Mouse (Mus musculus) testis, adult 2 months (tissue): ENCODE results near the gene Zmynd10. TPM values are rescaled to one million over a fixed set of nuclear protein-coding genes. Genes with fewer than 3 reads are reported as not detected.
"Not testable (repeated sequence)": the region's sequence is repeated elsewhere in the genome, so short reads cannot be mapped to it uniquely, and the experiment has no call there.

Source experiments
- H3K27ac ChIP-seq: fragments of 200-500 bp; 2 replicates; pipeline ENCODE4 v1.5.1; 2012; ENCODE audit warnings: low read depth, low read length; ENCODE audit not compliant: control insufficient read depth, insufficient read depth
- H3K27me3 ChIP-seq: fragments of 200-500 bp; 2 replicates; pipeline ENCODE4 v1.6.1; 2012; ENCODE audit warnings: mild to moderate bottlenecking, low read length, moderate library complexity; ENCODE audit not compliant: control insufficient read depth, insufficient read depth
- H3K36me3 ChIP-seq: fragments of 200-500 bp; 2 replicates; pipeline ENCODE4 v1.6.1; 2012; ENCODE audit warnings: mild to moderate bottlenecking, low read length; ENCODE audit not compliant: control insufficient read depth, insufficient read depth
- H3K4me1 ChIP-seq: fragments of 200-500 bp; 2 replicates; pipeline ENCODE4 v1.6.1; 2012; ENCODE audit warnings: low read length; ENCODE audit not compliant: control insufficient read depth, insufficient read depth
- H3K4me3 ChIP-seq: fragments of 200-500 bp; 2 replicates; pipeline ENCODE4 v1.5.1; 2012; ENCODE audit warnings: low read depth, mild to moderate bottlenecking, low read length, moderate library complexity, mixed read lengths; ENCODE audit not compliant: control insufficient read depth
- CTCF ChIP-seq: fragments of 200-500 bp; IDR thresholded peaks from 2 replicates; pipeline ENCODE4 v1.5.1; 2012; ENCODE audit warnings: low read depth, mild to moderate bottlenecking, inconsistent platforms, low read length, moderate library complexity; ENCODE audit not compliant: control insufficient read depth, insufficient read depth, insufficient replicate concordance
- POLR2A ChIP-seq: fragments of 200-500 bp; IDR thresholded peaks from 2 replicates; pipeline ENCODE4 v1.6.1; 2012; ENCODE audit warnings: low read depth, mild to moderate bottlenecking, inconsistent platforms, low read length, moderate library complexity; ENCODE audit not compliant: control insufficient read depth
- polyA plus RNA-seq: library from polyadenylated mRNA; depleted of rRNA; stranded (reverse); fragments of >200 nt; gene quantifications from 2 replicates; pipeline ENCODE4 v1.2.3, GENCODE M21; 2012

Gene Zmynd10
- polyA plus RNA-seq, 1 experiment = 245 TPM

- peak overlapping the region; percentile 88 for H3K4me3 ChIP-seq
- no peaks in the 10 kb centered on the region for H3K27me3 ChIP-seq
- TF ChIP-seq POLR2A = no peak
- TF ChIP-seq CTCF = no peak
- H3K36me3 ChIP-seq = no peaks in the 10 kb centered on the region; the same call in 1 of the 2 replicates
- peak overlapping the region; percentile 93 for H3K27ac ChIP-seq
- peaks cover 10% of the 10 kb centered on the region for H3K4me1 ChIP-seq
Measured at GRCm38 (mm10) chr9:107555701-107556100, 8.6 kb downstream of the Zmynd10 start.

GRCm38 (mm10) chr9:107556346-107556745, 9.2 kb downstream of the Zmynd10 start:
- Histone ChIP-seq H3K36me3 (no peaks in the 10 kb centered on the region; the same call in 1 of the 2 replicates), H3K27ac (no peak overlapping the region), H3K4me1 (peaks cover 10% of the 10 kb centered on the region), H3K27me3 (no peaks in the 10 kb centered on the region), H3K4me3 (peak overlapping the region; percentile 57)
- TF ChIP-seq CTCF (no peak), POLR2A (no peak)

- Histone ChIP-seq H3K36me3 (no peaks in the 10 kb centered on the region; the same call in 1 of the 2 replicates), H3K4me1 (peaks cover 16% of the 10 kb centered on the region), H3K4me3 (peak within 1 kb of the TSS; percentile 91), H3K27ac (peak within 1 kb of the TSS; percentile 58), H3K27me3 (no peaks in the 10 kb centered on the region)
- no peak for TF ChIP-seq CTCF
- peak; percentile 79 for TF ChIP-seq POLR2A
Measured at GRCm38 (mm10) chr9:107563029-107563581, 16.0 kb downstream of the Zmynd10 start, which contains the start of gene Tusc2. Gene Tusc2 (plus strand): TSS chr9:107563255.

- peaks cover 30% of the 10 kb centered on the region for H3K4me1 ChIP-seq
- not testable (repeated sequence) for H3K27me3 ChIP-seq, H3K36me3 ChIP-seq, H3K27ac ChIP-seq, H3K4me3 ChIP-seq
Measured at GRCm38 (mm10) chr9:107565556-107565955, 18.5 kb downstream of the Zmynd10 start.

- H3K27me3 ChIP-seq = no peaks in the 10 kb centered on the region
- H3K36me3 ChIP-seq = no peaks in the 10 kb centered on the region; the same call in 1 of the 2 replicates
- peaks cover 30% of the 10 kb centered on the region for H3K4me1 ChIP-seq
Measured at GRCm38 (mm10) chr9:107566041-107566709, 19.1 kb downstream of the Zmynd10 start.

GRCm38 (mm10) chr9:107566855-107567254, 19.8 kb downstream of the Zmynd10 start:
- H3K36me3 ChIP-seq = no peaks in the 10 kb centered on the region
- H3K27me3 ChIP-seq = no peaks in the 10 kb centered on the region
- H3K4me1 ChIP-seq = peaks cover 30% of the 10 kb centered on the region
- TF ChIP-seq CTCF (no peak), POLR2A (no peak)
- H3K27ac ChIP-seq = no peak overlapping the region
- H3K4me3 ChIP-seq = no peak overlapping the region

More at GRCm38 (mm10) chr9:107566041-107566709, 19.1 kb downstream of the Zmynd10 start:
- Histone ChIP-seq H3K27ac (no peak overlapping the region), H3K4me3 (no peak overlapping the region)
- no peak for TF ChIP-seq POLR2A
- TF ChIP-seq CTCF = peak; percentile 82; the same call in 1 of the 2 replicates

DNA sequence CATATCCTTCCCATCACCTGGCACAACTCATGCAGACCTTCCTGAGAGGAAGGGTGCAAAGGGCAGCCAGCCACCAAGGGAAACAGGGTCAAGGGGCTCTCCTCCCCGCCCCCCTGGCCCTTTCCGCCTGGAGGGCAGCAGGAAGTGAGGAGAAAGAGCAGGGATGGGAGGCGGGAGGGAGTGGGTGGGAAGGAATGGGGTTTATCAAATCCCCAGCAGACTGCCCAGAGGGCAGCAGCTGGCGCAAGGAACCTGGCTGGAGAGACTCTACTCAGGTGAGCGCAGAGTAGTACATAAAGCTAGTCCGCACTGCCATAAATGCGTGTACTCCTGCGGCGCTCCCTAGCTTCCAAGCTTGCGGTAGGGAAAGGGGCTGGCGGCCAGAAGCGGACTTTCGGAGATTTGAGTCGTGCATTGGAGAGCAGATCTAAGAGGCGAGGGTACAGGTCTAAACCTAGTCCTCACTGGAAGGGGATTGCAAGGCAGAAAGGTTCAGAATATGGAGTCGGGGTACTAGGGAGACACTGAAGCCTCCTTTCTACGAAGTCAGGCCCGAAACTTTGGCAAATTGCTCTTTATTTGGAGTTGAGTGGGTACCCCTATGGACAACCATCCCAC, 20.7 kb downstream of the Zmynd10 start, which contains the start of gene Hyal2:
Gene Hyal2, plus strand, starts transcription at position 244 of the 618 bp plus-strand sequence.
- TF ChIP-seq CTCF = no peak
- TF ChIP-seq POLR2A = no peak
- Histone ChIP-seq H3K27ac (peak within 1 kb of the TSS; percentile 91), H3K36me3 (no peaks in the 10 kb centered on the region), H3K4me1 (peaks cover 28% of the 10 kb centered on the region), H3K27me3 (no peaks in the 10 kb centered on the region), H3K4me3 (peak within 1 kb of the TSS; percentile 93)
